Mouse (Mus musculus): ENCODE measurements at regions not wholly inside any gene's neighbourhood (a gene's known extent, or its start where the extent isn't known, plus 50 kb on each side); places are given as distances from the start of the nearest gene placed in this dataset.
"Not testable (repeated sequence)": the region's sequence is repeated elsewhere in the genome, so short reads cannot be mapped to it uniquely, and the experiment has no call there.

- ATAC-seq = not testable (repeated sequence)
Measured at GRCm38 (mm10) chr16:3334355-3334754, 256.5 kb upstream of the Olfr161 start.

- ATAC-seq = peak; percentile 30
Measured at GRCm38 (mm10) chr16:3343372-3343771, 247.5 kb upstream of the Olfr161 start.

- ATAC-seq = not testable (repeated sequence)
Measured at GRCm38 (mm10) chr16:3344725-3345380, 246.0 kb upstream of the Olfr161 start.

DNA sequence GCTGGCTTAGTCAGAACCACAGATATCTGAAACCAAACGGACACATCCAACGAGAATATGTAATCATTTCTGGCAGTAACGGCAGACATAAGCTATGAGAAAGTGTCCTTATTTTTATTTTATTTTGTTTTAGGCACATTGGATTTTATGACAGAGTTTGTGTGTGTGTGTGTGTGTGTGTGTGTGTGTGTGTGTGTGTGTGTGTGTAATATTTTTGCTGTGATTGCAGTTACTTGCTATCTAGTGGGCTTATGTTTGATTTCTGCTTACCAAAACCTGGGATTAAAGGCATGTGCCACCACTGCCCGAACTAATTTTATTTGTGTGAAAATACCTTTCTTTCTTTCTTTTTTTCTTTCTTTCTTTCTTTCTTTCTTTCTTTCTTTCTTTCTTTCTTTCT, 241.5 kb upstream of the Olfr161 start:
- not testable (repeated sequence) for ATAC-seq

DNA sequence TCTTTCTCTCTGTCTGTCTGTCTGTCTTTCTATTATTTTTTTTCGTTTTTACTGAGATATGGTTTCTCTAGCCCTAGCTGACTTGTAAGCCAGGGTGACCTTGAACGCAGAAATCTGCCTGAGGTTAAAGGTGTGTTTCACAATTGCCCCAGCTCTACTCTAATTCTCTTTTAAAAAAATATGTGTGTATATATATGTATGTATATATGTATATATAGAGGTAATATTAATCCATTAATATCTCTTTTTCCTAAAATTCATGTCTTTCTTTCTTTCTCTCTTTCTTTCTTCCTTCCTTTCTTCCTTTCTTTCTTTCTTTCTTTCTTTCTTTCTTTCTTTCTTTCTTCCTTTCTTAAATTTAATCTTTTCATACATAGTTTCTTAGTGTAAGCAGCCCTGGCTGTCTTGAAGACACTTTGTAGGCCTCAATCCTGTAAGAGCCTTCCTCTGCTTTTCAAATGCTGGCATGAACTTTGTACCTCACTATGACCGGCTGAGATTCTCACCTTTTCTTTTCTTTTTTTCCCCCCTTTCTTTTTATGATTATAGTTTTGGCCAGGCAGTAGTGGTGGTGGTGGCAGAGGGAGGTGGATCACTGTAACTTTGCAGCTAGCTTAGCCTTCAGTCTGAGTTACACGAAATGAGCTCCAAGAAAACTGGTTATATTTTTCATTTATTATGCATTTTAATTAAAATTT, 240.8 kb upstream of the Olfr161 start:
- ATAC-seq = not testable (repeated sequence)

DNA sequence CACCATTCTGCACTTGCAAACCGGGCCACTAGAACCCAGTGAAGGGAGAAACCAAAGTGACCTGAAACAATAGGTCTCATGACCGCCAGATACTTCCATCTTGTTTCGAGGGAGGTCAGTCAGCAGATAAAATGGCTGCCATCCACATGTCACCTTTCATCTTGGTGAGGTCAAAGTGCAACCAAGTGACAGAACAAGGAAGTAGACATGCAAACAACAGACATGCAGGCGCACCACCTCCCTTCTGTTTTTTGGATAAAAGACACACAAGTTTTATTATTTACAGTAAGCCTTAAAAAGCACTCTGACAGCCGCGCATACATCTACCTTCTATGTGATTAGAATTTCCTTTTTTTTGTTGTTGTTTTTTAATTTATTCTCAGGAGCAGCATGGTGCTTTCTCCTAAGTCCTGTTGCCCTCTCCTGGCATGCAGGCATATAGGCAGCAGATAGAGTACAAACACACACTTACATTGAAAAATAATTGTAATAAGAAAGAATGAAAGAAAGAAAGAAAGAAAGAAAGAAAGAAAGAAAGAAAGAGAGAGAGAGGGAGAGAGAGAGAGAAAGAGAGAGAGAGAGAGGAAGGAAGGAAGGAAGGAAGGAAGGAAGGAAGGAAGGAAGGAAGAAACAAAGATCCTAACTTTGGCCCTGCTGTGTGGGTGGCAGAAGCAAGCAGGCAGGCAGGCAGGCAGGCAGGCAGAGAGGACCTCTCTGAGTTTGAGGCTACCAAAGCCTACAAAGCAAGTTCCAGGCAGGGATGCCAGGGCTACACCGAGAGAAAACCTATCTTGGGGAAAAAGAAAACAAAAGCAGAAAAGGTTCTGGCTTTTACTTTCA, 240.0 kb upstream of the Olfr161 start:
- ATAC-seq = peak; percentile 78

DNA sequence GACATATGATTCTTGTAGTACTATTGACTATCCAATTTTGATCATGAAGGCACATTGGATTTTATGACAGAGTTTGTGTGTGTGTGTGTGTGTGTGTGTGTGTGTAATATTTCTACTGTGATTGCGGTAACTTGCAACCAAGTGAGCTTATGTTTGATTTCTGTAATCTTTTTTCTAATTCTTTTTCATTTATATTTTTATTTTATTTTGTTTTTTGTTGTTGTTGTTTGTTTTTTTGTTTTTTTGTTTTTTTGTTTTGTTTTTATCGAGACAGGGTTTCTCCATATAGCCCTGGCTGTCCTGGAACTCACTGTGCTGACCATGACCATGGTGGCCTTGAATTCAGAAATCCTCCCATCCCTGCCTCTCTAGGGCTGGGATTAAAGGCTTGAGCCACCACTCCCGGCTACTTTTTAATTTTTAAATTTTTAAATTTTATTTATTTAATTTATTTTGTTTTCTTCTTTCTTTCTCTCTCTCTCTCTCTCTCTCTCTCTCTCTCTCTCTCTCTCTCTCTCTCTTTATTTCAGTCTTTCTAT, 239.3 kb upstream of the Olfr161 start:
- peak; percentile 63 for ATAC-seq

Measured in CD4-positive, CD25-positive, alpha-beta regulatory T cell, adult 4 months (primary cell).